Comparison of ENCODE assay signal across 10 mouse cellular contexts in the genomic region with DNA sequence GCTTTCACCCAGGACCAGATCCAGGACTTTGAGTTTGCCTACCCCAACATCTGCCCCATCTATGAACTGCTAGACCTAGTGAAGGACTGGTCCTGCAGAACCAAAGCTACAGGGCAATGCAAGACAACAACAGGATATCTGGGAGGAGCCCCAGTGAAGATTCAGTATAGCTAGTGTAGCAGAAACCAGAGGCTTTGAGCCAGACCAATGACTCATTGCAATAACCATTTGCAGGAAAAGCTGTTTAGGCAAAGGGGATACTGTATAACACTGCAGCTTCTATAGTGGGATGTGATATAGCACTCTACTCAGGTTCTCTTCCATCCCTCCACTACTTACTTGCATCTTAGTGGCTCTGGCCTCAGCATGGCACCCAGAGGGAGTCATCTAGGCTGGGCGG.
"Had no signal": no experiment of that assay in that cellular context is flagged by ENCODE, and none has a peak within 500 bp of the region (broad histone marks: within the 10 kb centered on the region; RNA-seq: fewer than 3 reads in every experiment).

No protein-coding gene starts in this region.

- H3K36me3 ChIP-seq: limb, embryonic 13.5 days; liver, embryonic 15.5 days; midbrain, embryonic 13.5 days; neural tube, embryonic 12.5 days had no signal

- H3K4me3 ChIP-seq: limb, embryonic 13.5 days; liver, embryonic 15.5 days; midbrain, embryonic 13.5 days; neural tube, embryonic 12.5 days had no signal

- H3K9ac ChIP-seq: limb, embryonic 13.5 days; liver, embryonic 15.5 days; lung, embryonic 14.5 days; midbrain, embryonic 13.5 days; neural tube, embryonic 12.5 days had no signal

- H3K27ac ChIP-seq: limb, embryonic 13.5 days; liver, embryonic 15.5 days; midbrain, embryonic 13.5 days; neural tube, embryonic 12.5 days had no signal

- DNase-seq: kidney, adult 2 months; kidney, postnatal 25 days; lung, embryonic 14.5 days; lung, postnatal 36 days; thymus, adult 2 months; thymus, postnatal 25 days had no signal

- ATAC-seq: midbrain, embryonic 13.5 days had no signal

- H3K4me2 ChIP-seq: limb, embryonic 13.5 days; liver, embryonic 15.5 days; lung, embryonic 14.5 days; midbrain, embryonic 13.5 days; neural tube, embryonic 12.5 days had no signal

- H3K4me1 ChIP-seq: limb, embryonic 13.5 days; liver, embryonic 15.5 days; midbrain, embryonic 13.5 days; neural tube, embryonic 12.5 days had no signal

- H3K9me3 ChIP-seq: limb, embryonic 13.5 days; liver, embryonic 15.5 days; midbrain, embryonic 13.5 days; neural tube, embryonic 12.5 days had no signal

- H3K27me3 ChIP-seq: limb, embryonic 13.5 days; liver, embryonic 15.5 days; neural tube, embryonic 12.5 days had no signal
